Mouse (Mus musculus) gastrocnemius, adult 2 months (tissue): ENCODE data around the gene Rbms1. TPM values are rescaled to one million over a fixed set of nuclear protein-coding genes. Genes with fewer than 3 reads are reported as not detected.
"Not testable (repeated sequence)": the region's sequence is repeated elsewhere in the genome, so short reads cannot be mapped to it uniquely, and the experiment has no call there.

Experiments
- DNase-seq: peaks from one replicate; pipeline ENCODE4 v3.0.0; 2022
- H3K27ac ChIP-seq: fragments of 200-600 bp; 2 replicates; pipeline ENCODE4 v1.8.1; 2022; ENCODE audit warnings: mild to moderate bottlenecking
- H3K4me3 ChIP-seq: fragments of 200-600 bp; 2 replicates; pipeline ENCODE4 v1.8.1; 2022; ENCODE audit warnings: mild to moderate bottlenecking, moderate library complexity
- CTCF ChIP-seq: fragments of 200-600 bp; IDR thresholded peaks from 2 replicates; pipeline ENCODE4 v1.8.1; 2022; ENCODE audit warnings: antibody characterized with exemption, mild to moderate bottlenecking, moderate library complexity
- intact Hi-C: fragments of 180-260 bp; cut with DNase I; formaldehyde crosslinking; loops from one replicate; pipeline ENCODE4 v1.15.1; 2025
- total RNA-seq, 2 experiments: library from RNA; stranded (reverse); gene quantifications; 2 replicates each; pipeline ENCODE4 v1.2.3; 2021

Gene Rbms1
- total RNA-seq, 2 experiments from 2014 or later: 17.2 to 27.8 TPM

DNA sequence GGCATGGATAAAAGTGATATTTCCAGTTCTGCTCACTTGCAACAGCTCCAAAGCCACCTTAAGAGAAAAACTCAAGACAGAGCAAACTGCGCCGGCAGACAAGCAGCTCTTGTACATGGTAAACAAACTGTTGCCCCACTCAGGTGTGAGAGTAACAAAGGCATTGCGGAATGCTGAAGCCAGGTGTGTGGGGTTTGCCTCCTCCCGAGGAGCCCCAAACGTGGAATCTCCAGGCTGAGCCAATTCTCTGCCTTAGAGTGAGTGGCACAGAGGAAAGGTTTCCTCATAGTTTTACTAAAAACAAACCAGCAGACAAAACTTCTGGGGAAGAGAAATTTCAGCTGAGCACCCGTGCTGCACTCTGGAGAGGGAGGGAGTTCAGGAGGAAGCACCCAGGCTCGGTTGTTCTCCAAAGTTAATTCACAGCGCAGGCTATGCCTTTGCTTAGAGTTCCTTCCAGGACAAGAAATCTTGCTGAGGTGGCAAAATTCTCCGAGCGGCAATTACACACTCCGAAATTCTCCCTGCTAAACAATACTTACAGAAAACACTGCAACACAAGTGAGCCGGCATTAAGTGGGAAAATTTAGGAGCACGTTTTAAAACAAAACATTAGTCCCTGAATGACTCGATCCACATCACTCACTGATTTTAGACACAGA lies 111.8 kb downstream of the Rbms1 start:
- no peak for TF ChIP-seq CTCF
- DNase-seq: no peak
- peak overlapping the region; percentile 35 for H3K27ac ChIP-seq

DNA sequence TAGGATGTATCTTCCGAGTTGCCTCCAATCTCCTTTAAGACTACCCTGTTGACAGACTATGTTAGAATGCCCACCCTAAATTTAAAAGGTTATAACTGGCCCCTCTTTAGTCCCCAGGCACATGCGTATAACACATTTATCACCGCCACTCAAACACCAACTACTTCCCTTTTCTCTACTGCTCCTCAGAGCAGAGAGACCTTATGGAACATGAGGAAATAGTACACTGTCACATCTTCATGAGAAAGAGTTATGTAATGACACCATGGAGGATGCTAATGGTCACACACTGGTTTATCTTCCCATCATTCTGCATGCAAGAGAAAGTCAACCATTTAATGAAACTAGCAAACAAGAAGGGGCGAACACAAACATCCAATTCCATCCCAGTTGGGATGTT lies 114.5 kb downstream of the Rbms1 start:
- Histone ChIP-seq H3K4me3 (no peak overlapping the region), H3K27ac (no peak overlapping the region)
- no peak for TF ChIP-seq CTCF
- intact Hi-C loops: no loop called here
- no peak for DNase-seq

More for the DNA sequence above, 111.8 kb downstream of the Rbms1 start:
- intact Hi-C loops: loop anchor here (5.0 kb wide), 2 partner anchors 49 to 51 kb away; no protein-coding TSS in a partner anchor
- peak overlapping the region; percentile 41 for H3K4me3 ChIP-seq

DNA sequence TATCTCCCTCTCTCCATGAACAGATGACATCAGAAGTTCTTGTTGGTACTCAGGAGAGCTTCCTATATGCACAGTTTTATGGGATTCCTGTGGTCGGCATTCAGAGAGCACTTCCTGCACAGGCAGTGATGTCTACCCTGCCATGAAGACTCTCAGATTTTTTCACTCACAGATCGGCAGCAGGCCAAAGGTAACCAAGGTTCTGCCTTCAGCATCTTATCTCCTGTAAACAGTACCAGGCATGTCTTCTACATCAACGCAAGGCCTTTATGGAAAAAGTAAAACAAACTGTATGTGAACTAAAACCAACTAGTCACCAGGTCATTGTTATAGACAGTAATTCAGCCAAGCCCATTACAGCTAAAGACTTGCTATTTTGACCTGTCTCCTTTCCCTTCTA lies 115.0 kb downstream of the Rbms1 start:
- H3K27ac ChIP-seq: no peak overlapping the region
- DNase-seq: no peak
- TF ChIP-seq CTCF: no peak
- intact Hi-C loops: no loop called here
- H3K4me3 ChIP-seq: no peak overlapping the region

DNA sequence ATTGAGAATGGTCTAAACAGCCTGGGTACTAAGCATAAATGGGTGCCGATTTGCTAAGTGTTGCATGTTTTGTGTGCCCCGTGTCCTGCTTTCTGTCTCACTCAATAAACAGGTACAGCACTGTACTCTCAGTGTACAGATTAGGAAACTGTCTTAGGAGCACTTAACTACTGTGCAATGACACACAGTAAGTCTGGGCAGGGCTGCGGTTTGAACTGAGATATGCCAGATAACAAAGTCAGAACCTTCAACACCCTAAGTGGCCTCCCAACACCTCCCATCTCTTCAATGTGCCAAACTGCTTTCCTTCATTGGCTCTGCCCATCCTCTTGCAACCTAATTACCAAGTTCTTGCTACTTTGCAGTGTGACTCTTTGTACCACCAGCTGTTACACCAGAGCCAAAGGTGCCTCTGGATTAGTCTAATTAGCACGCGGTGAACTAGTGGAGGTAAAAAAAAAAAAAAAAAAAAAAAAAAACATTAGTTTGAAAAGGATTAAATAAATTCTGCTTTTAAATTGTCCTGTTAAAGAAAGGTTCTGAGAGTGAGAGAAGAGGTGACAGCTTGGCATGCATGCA lies 117.6 kb downstream of the Rbms1 start:
- TF ChIP-seq CTCF: no peak
- intact Hi-C loops: no loop called here
- Histone ChIP-seq H3K27ac (no peak overlapping the region), H3K4me3 (no peak overlapping the region)
- no peak for DNase-seq

DNA sequence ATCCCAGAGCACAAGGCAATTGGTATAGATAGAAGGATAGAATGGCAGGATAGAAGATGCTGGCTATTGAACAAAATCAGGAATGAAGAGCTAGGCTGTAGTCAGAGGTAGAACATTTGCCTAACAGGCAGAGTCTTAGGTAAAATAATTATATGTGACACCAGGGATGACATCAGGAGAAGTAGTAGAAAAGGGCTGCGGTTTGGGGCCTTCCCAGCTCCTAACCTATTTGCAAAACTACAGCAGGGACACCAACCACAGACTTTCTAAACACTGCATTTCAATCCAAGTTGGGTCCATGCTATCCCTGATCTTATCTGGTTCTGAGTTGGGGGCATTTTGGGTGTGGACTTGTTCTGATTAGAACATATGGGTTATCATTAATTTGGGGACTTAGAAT lies 118.7 kb downstream of the Rbms1 start:
- DNase-seq: no peak
- no peak for TF ChIP-seq CTCF
- Histone ChIP-seq H3K4me3 (no peak overlapping the region), H3K27ac (no peak overlapping the region)
- intact Hi-C loops: no loop called here

DNA sequence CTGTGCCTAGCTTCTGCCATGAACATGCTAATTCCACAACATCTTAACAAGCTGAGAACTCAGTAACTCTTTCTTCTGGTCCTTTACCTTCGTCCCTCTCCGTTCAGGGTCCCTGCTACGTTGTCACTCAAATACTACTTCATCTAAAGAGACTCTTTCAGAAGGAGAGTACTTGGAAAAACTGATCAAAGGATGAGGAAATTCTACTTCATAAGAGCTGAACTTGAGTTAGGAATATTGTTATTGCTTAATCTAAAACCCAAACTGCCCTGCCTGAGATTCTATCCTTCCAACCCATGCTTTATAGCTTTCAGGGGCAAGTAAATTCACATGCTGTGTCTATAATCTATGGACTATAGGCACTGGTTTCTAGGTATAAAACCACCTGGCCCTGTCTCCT lies 119.4 kb downstream of the Rbms1 start:
- intact Hi-C loops: no loop called here
- no peak for TF ChIP-seq CTCF
- DNase-seq: no peak
- Histone ChIP-seq H3K4me3 (no peak overlapping the region), H3K27ac (no peak overlapping the region)

DNA sequence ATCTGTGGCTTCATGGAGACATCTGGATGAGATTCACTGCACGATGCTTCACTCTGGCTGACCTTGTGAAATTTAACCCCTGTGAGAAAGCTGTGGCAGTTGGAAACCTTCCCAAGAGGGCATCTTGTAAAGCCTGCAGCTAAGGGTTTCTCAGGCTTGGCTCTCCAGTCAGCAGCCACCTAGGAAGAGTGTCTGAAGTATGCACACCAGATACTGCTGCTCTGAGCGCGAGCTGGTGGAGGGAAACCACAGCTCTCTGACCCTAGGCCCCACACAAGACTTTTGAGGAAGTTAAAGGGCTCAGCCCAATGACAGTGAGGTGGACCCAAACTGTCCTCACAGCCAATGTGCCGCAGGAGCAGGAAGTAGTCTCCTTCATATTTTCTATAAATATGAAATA lies 120.0 kb downstream of the Rbms1 start:
- Histone ChIP-seq H3K4me3 (no peak overlapping the region), H3K27ac (peak overlapping the region; percentile 50; the same call in 1 of the 2 replicates)
- no peak for TF ChIP-seq CTCF
- intact Hi-C loops: no loop called here
- DNase-seq: peak; percentile 59

DNA sequence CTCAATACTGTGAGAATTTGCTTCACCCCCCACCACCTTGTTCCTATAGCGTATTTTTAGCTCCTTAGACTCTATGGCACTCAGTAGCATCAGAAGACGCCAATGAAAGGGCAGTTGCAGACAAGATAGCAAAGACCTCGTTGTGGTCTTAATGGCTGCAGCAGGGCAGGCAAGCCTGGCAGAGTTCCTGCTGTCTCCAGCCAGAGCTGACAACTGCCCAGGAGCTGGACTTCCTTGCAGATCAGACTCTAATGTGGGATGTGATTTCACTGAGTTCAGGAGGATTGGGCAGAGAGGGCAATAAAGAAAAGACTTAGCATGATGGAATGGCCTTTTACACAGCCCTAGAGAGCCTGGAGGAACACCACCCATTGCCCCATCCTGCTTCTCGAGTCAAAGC lies 122.1 kb downstream of the Rbms1 start:
- no peak overlapping the region for H3K4me3 ChIP-seq
- intact Hi-C loops: no loop called here
- TF ChIP-seq CTCF: no peak
- 0 out of 2 replicates have a peak overlapping the region, but pooled peaks have one; percentile 35 for H3K27ac ChIP-seq
- peak; percentile 85 for DNase-seq

DNA sequence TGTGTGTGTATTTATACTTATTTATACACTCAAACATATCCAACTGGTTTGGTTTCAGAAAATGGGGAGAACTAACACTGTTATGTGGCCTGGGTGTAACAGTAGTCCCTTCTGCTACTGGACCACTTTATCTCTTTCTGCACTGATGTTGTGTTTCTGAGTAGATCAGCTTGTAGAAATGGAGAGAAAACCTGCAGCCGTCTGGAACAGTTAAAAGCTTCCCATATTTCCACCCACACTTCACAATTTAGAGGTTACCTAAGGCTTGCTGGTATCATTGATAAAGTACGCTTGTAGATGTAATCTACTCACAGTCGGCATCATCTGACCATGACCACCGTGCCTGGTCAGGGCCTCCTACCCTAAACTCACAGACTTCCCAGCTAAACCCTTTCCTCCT lies 123.5 kb downstream of the Rbms1 start:
- no peak overlapping the region for H3K4me3 ChIP-seq
- no peak for TF ChIP-seq CTCF
- H3K27ac ChIP-seq: 0 out of 2 replicates have a peak overlapping the region, but pooled peaks have one; percentile 35
- intact Hi-C loops: no loop called here
- DNase-seq: no peak

DNA sequence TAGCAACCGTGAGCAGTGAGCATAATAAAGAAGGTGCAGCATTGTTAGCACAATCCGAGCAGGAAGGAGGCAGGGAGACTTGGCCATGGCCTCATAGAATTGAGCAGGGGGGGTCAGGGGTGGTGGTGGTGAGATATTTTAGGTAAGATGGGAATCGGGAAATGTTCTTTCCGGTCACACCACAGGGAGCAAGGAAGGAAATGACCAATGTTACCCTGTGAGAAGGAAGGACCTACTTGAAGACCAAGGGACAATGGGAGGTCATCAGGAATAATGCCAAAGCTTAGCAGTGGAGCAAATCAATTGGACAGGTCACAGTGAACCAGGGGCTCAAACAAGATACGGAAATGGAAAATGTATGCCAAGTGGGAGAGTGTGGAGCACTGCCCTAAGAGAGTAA lies 124.1 kb downstream of the Rbms1 start:
- TF ChIP-seq CTCF: no peak
- intact Hi-C loops: no loop called here
- Histone ChIP-seq H3K27ac (peak overlapping the region; percentile 63), H3K4me3 (peak overlapping the region; percentile 29; the same call in 1 of the 2 replicates)
- peak; percentile 30 for DNase-seq

DNA sequence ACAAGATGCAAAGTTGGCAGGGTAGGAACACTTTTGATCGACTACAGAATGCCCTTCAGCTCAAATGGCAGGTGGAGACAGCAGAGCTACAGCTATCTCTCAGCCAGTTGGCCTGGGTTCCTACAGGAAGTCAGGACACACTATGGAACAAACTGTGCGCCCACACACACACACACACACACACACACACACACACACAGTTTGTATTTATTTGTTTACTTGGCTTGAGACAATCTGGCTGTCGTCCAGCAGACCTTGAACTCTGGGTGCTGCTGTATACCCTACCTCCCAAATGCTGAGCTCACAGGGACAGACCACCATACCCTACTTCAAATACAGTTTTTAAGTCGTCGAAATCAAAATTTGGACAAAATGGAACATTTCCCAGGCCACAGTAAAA lies 125.4 kb downstream of the Rbms1 start:
- intact Hi-C loops: no loop called here
- TF ChIP-seq CTCF: no peak
- H3K27ac ChIP-seq: peak overlapping the region; percentile 63

DNA sequence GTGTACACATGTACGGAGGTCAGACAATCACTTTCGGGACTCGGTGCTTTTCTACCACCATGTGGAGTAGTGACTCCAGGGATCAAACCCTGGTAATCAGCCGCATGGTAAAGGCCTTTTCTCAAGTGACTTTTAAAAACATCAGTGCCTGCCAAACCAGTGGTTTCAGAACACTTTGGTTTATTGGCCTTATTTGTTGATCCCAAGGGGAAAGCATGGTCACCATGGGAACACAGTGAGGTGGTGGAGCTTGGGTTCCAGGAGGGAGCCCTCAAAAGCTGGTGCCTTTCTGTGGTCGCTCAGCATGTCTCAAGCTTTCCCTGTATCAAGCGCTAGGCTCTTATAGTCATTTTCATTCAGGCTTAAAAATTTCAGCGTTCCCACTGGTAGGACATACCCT lies 126.8 kb downstream of the Rbms1 start:
- no peak overlapping the region for H3K4me3 ChIP-seq
- intact Hi-C loops: no loop called here
- no peak for DNase-seq
- peak overlapping the region; percentile 16; the same call in 1 of the 2 replicates for H3K27ac ChIP-seq
- TF ChIP-seq CTCF: no peak

More for the DNA sequence above, 125.4 kb downstream of the Rbms1 start:
- H3K4me3 ChIP-seq: no peak overlapping the region
- no peak for DNase-seq

DNA sequence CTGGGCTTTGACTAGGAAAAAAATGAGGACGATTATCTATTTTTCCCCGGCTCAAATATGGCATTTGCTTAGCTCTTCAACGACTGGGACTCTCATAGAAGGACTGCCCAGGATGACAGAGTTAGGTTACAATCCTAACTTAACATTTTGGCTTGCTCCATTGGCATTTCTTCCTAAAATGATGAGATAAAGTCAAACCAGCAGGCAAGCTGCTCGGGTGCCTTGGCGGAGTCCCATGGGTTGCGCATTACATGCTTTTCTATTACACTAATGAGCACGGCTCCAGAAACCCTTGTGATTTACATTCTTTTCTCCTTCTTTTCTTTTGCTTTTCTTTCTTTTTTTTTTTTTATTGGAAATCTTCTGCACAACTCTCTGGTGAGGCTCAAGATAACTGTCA lies 128.7 kb downstream of the Rbms1 start:
- no peak for TF ChIP-seq CTCF
- intact Hi-C loops: no loop called here
- Histone ChIP-seq H3K27ac (peak overlapping the region; percentile 56), H3K4me3 (peak overlapping the region; percentile 24)
- peak; percentile 74 for DNase-seq

DNA sequence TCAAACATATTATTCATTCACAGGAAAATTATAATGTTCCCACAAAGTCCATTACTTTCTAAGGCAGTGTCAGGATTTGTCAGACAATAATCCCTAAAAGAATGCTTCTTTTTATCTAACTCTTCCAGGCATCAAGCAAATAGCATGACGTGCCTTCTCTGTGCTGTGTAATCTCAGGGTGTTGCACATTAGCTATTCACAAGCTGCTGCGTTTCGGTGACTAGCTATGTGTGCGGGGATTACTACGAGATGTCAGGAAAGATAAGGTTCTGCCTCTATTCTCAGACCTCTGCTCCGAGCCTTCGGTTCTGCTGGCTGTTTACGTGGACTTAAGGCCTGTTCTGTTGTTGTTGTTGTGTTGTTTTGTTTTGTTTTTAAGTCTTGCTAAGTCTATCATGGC lies 130.7 kb downstream of the Rbms1 start:
- no peak overlapping the region for H3K27ac ChIP-seq
- no peak overlapping the region for H3K4me3 ChIP-seq
- DNase-seq: no peak
- intact Hi-C loops: no loop called here
- TF ChIP-seq CTCF: no peak

DNA sequence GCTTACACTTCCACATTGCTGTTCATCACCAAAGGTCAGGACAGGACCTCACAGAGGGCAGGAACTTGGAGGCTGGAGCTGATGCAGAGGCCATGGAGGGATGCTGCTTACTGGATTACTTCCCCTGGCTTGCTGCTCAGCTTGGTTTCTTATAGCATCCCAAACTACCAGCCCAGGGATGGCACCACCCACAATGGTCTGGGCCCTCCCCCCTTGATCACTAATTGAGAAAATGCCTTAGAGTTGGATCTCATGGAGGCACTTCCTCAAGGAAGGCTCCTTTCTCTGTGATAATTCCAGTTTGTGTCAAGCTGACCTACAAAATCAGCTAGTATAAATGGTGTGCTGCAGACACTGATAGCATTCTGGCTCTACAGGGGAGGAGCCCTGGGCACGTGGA lies 132.5 kb downstream of the Rbms1 start:
- intact Hi-C loops: not testable (repeated sequence)

More for the DNA sequence above, 132.5 kb downstream of the Rbms1 start:
- not testable (repeated sequence) for DNase-seq, H3K4me3 ChIP-seq, H3K27ac ChIP-seq
